Mouse (Mus musculus) MEL (cell line): ENCODE data around the gene Ammecr1. TPM values are rescaled to one million over a fixed set of nuclear protein-coding genes. Genes with fewer than 3 reads are reported as not detected.

Experiments
- DNase-seq: peaks from one replicate; pipeline ENCODE4 v3.0.0; 2011; ENCODE audit warnings: low read depth, low spot score
- H3K27ac ChIP-seq: 2 replicates; pipeline ENCODE4 v1.5.1; 2012; ENCODE audit warnings: low read depth, mild to moderate bottlenecking, control low read depth, low read length, moderate library complexity; ENCODE audit not compliant: control insufficient read depth
- H3K27me3 ChIP-seq, 2 experiments: fragments of 150-350 bp in 1 of 2; sonication (generic) in 1 of 2; 2 replicates each; pipeline ENCODE4 v1.6.1; 2012; ENCODE audit warnings: low read length in 2 of 2, mild to moderate bottlenecking in 2 of 2, improper control_type of control experiment in 1 of 2, moderate library complexity in 1 of 2; ENCODE audit not compliant: insufficient read depth in 2 of 2, control insufficient read depth in 1 of 2
- H3K36me3 ChIP-seq, 2 experiments: 2 replicates each; pipeline ENCODE4 v1.6.1; 2012 to 2014; ENCODE audit warnings: low read length in 2 of 2, improper control_type of control experiment in 1 of 2, inconsistent platforms in 1 of 2, mild to moderate bottlenecking in 1 of 2; ENCODE audit not compliant: insufficient read depth in 2 of 2, control insufficient read depth in 1 of 2
- H3K4me1 ChIP-seq, 2 experiments: fragments of 150-350 bp in 1 of 2; sonication (generic) in 1 of 2; 2 replicates each; pipeline ENCODE4 v1.6.1; 2012; ENCODE audit warnings: low read length in 2 of 2, improper control_type of control experiment in 1 of 2, mild to moderate bottlenecking in 1 of 2; ENCODE audit not compliant: insufficient read depth in 2 of 2, control insufficient read depth in 1 of 2
- H3K4me3 ChIP-seq, 2 experiments: fragments of 150-350 bp in 1 of 2; sonication (generic) in 1 of 2; 2 replicates each; pipeline ENCODE4 v1.5.1; 2012; ENCODE audit warnings: low read depth in 2 of 2, low read length in 2 of 2, mild to moderate bottlenecking in 2 of 2, moderate library complexity in 2 of 2, control low read depth in 1 of 2, improper control_type of control experiment in 1 of 2; ENCODE audit not compliant: control insufficient read depth in 1 of 2, insufficient read depth in 1 of 2
- H3K79me2 ChIP-seq: 2 replicates; pipeline ENCODE4 v1.6.1; 2012; ENCODE audit warnings: mild to moderate bottlenecking, low read length, moderate library complexity; ENCODE audit not compliant: control insufficient read depth, poor library complexity, insufficient read depth
- H3K9ac ChIP-seq: 2 replicates; pipeline ENCODE4 v1.6.1; 2012; ENCODE audit warnings: low read depth, mild to moderate bottlenecking, control low read depth, low read length, moderate library complexity; ENCODE audit not compliant: control insufficient read depth, poor library complexity, severe bottlenecking
- H3K9me3 ChIP-seq: fragments of 150-350 bp; sonication (generic); replicated peaks from 2 replicates; pipeline ENCODE4 v1.6.1; 2012; ENCODE audit warnings: mild to moderate bottlenecking, low read length, improper control_type of control experiment, moderate library complexity; ENCODE audit not compliant: insufficient read depth
- BHLHE40 ChIP-seq: IDR thresholded peaks from 2 replicates; pipeline ENCODE4 v1.6.1; 2012; ENCODE audit warnings: low read depth, mild to moderate bottlenecking, inconsistent platforms, low read length, improper control_type of control experiment, borderline replicate concordance
- ELF1 ChIP-seq: IDR thresholded peaks from 2 replicates; pipeline ENCODE4 v1.6.1; 2014; ENCODE audit warnings: low read depth, mild to moderate bottlenecking, inconsistent platforms, low read length, improper control_type of control experiment, moderate library complexity
- EP300 ChIP-seq, 2 experiments: IDR thresholded peaks; 2 replicates each; pipeline ENCODE4 v1.6.1; 2011; ENCODE audit warnings: improper control_type of control experiment in 2 of 2, low read length in 2 of 2, low read depth in 1 of 2, mild to moderate bottlenecking in 1 of 2
- GATA1 ChIP-seq: IDR thresholded peaks from 2 replicates; pipeline ENCODE4 v1.6.1; 2011; ENCODE audit warnings: low read depth, low read length, improper control_type of control experiment
- HCFC1 ChIP-seq: IDR thresholded peaks from 2 replicates; pipeline ENCODE4 v1.6.1; 2012; ENCODE audit warnings: low read depth, mild to moderate bottlenecking, inconsistent platforms, low read length, improper control_type of control experiment, moderate library complexity
- JUND ChIP-seq: IDR thresholded peaks from 2 replicates; pipeline ENCODE4 v1.6.1; 2011; ENCODE audit warnings: low read depth, mild to moderate bottlenecking, improper control_type of control experiment, low read length
- MAFK ChIP-seq: IDR thresholded peaks from 2 replicates; pipeline ENCODE4 v1.6.1; 2011; ENCODE audit warnings: low read depth, mild to moderate bottlenecking, low read length, improper control_type of control experiment, borderline replicate concordance
- MAX ChIP-seq: IDR thresholded peaks from 2 replicates; pipeline ENCODE4 v1.6.1; 2011; ENCODE audit warnings: low read length, improper control_type of control experiment
- MYB ChIP-seq: IDR thresholded peaks from 2 replicates; pipeline ENCODE4 v1.6.1; 2011; ENCODE audit warnings: mild to moderate bottlenecking, low read depth, low read length, improper control_type of control experiment
- MYC ChIP-seq: IDR thresholded peaks from 2 replicates; pipeline ENCODE4 v1.6.1; 2011; ENCODE audit warnings: low read depth, mild to moderate bottlenecking, low read length, improper control_type of control experiment, moderate library complexity
- NELFE ChIP-seq: IDR thresholded peaks from 2 replicates; pipeline ENCODE4 v1.6.1; 2011; ENCODE audit warnings: low read depth, low read length, improper control_type of control experiment
- NRF1 ChIP-seq: IDR thresholded peaks from 2 replicates; pipeline ENCODE4 v1.6.1; 2014; ENCODE audit warnings: low read depth, mild to moderate bottlenecking, inconsistent platforms, low read length, improper control_type of control experiment, moderate library complexity; ENCODE audit not compliant: poor library complexity, insufficient read depth, severe bottlenecking
- POLR2A ChIP-seq, 2 experiments: IDR thresholded peaks; 2 replicates each; pipeline ENCODE4 v1.6.1; 2011 to 2012; ENCODE audit warnings: low read length in 2 of 2, mild to moderate bottlenecking in 2 of 2, control low read depth in 1 of 2, improper control_type of control experiment in 1 of 2, low read depth in 1 of 2, moderate library complexity in 1 of 2; ENCODE audit not compliant: control insufficient read depth in 1 of 2, insufficient read depth in 1 of 2, poor library complexity in 1 of 2
- POLR2AphosphoS5 ChIP-seq: IDR thresholded peaks from 2 replicates; pipeline ENCODE4 v1.6.1; 2012; ENCODE audit warnings: low read depth, borderline replicate concordance, mild to moderate bottlenecking, inconsistent platforms, low read length, moderate library complexity, mixed read lengths
- RAD21 ChIP-seq: IDR thresholded peaks from 2 replicates; pipeline ENCODE4 v1.6.1; 2011; ENCODE audit warnings: mild to moderate bottlenecking, low read depth, low read length, improper control_type of control experiment
- RCOR1 ChIP-seq: IDR thresholded peaks from 2 replicates; pipeline ENCODE4 v1.6.1; 2012; ENCODE audit warnings: low read depth, mild to moderate bottlenecking, inconsistent platforms, low read length, improper control_type of control experiment
- TBP ChIP-seq: IDR thresholded peaks from 2 replicates; pipeline ENCODE4 v1.8.0; 2011; ENCODE audit warnings: low read depth, low read length, improper control_type of control experiment
- ZKSCAN1 ChIP-seq: IDR thresholded peaks from 2 replicates; pipeline ENCODE4 v1.6.1; 2012; ENCODE audit warnings: low read depth, mild to moderate bottlenecking, inconsistent platforms, low read length, improper control_type of control experiment, moderate library complexity
- ZNF384 ChIP-seq: IDR thresholded peaks from 2 replicates; pipeline ENCODE4 v1.6.1; 2012; ENCODE audit warnings: low read depth, mild to moderate bottlenecking, inconsistent platforms, low read length, improper control_type of control experiment
- polyA plus RNA-seq, 2 experiments: library from polyadenylated mRNA; stranded (reverse) in 1 of 2; unstranded in 1 of 2; fragments of >175 nt in 1 of 2; fragments of >200 nt in 1 of 2; gene quantifications; 2 replicates each; pipeline versions ENCODE4 v1.2.1 to v1.2.4; 2012; ENCODE audit warnings: low replicate concordance in 2 of 2, low read depth in 1 of 2; ENCODE audit not compliant: insufficient read length in 2 of 2, insufficient read depth in 1 of 2, missing spikeins in 1 of 2
- total RNA-seq: library from RNA; depleted of rRNA; stranded (reverse); fragments of 300-350 nt; gene quantifications from 2 replicates; pipeline ENCODE4 v1.2.3, GENCODE M21; 2012

The Ammecr1 gene
- total and polyA plus RNA-seq, 3 experiments = 15.1 to 62.1 (median 23.6) TPM

GRCm38 (mm10) chrX:142829866-142830470 is 136.6 kb downstream of the Ammecr1 start (continued):
- TF ChIP-seq MYC = no peak
- peak; percentile 92 for TF ChIP-seq GATA1
- no peak for TF ChIP-seq NELFE
- no peak for TF ChIP-seq ELF1
- TF ChIP-seq JUND = no peak
- no peak for TF ChIP-seq MAX
- no peak for TF ChIP-seq POLR2A (IDR thresholded peaks at IDR 0.05; ENCODE audit: control insufficient read depth in 1 of 2, insufficient read depth in 1 of 2, low read depth in 1 of 2, low read length in 2 of 2, poor library complexity in 1 of 2)
- no peak for TF ChIP-seq POLR2AphosphoS5
- TF ChIP-seq RAD21 = no peak
- TF ChIP-seq MAFK = no peak
- peak; percentile 55; the same call in 1 of the 2 replicates for TF ChIP-seq RCOR1
- TF ChIP-seq MYB = no peak
- TF ChIP-seq ZNF384 = no peak
- TF ChIP-seq NRF1 = no peak

DNA sequence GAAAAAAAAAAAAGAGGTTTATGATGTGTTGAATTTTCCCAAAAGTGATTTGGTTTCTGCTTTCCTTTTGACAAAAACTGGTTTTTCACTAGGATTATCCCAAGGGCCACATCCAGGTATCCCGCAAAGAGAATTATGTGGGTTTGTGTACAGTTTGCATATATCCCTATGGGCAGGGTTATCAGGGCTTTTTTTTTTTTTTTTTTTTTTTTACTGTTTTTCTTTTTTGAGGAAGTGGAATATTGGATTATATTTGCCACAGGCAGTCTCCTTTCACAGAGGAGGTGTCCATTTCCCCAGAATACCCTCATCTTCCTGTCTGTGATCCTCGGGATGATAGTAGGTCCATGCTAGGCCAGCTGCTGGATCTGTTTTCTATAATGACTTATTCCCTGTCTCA is 137.3 kb downstream of the Ammecr1 start:
- Histone ChIP-seq H3K36me3 (peaks cover 3 to 23% of the 10 kb centered on the region in 2 experiments; a peak in 3 of 4 replicates), H3K79me2 (peaks cover 3% of the 10 kb centered on the region)
- no peak for TF ChIP-seq RAD21
- peak; percentile 94 for TF ChIP-seq ZNF384
- TF ChIP-seq, all 39 proteins: peak for 1
- H3K4me1 ChIP-seq = peaks cover 7 to 24% of the 10 kb centered on the region in 2 experiments; a peak in 3 of 4 replicates
- H3K27ac ChIP-seq = peak overlapping the region; percentile 72
- DNase-seq = peak; percentile 43
- H3K9ac ChIP-seq = no peak overlapping the region
- no peaks in the 10 kb centered on the region for H3K27me3 ChIP-seq
- no peak overlapping the region for H3K4me3 ChIP-seq
- H3K9me3 ChIP-seq = no peaks in the 10 kb centered on the region

DNA sequence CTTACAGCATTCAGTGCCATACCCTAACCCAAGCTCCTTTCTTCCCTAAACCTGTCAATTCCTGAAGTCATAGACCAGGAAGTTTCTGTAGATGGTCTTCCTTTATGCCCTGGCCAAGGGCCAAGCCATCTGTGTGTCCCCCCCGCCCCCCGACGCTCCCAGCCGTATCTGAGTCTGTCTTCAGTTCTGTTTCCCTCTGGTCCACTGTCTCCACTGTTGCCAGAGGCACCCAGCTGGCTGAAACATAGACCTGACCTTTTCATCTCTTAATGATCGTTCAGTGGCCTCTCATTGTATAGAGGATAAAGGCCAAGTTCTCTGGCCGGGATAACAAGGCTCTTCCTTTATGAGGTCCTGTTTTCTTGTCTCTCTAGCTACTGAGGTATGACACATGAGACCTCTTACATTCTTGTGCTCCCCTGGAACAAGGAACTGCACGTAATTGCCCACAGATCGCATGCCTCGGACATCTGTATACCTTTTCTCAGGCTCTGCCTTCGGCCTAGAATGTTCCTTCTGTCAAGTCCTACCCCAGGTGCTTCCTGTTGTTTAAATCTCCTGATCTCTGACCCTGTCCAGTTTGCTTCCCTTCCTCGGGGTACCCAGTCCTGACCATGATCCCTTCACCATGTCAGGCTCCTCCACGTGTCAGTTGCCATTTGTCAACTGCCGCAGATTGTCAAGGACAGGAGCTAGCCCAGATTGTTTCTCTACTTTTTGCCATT is 138.2 kb downstream of the Ammecr1 start:
- H3K4me1 ChIP-seq = peaks cover 7 to 24% of the 10 kb centered on the region in 2 experiments; a peak in 3 of 4 replicates
- peaks cover 3 to 23% of the 10 kb centered on the region in 2 experiments; a peak in 3 of 4 replicates for H3K36me3 ChIP-seq
- H3K27ac ChIP-seq = no peak overlapping the region
- no peaks in the 10 kb centered on the region for H3K9me3 ChIP-seq
- H3K4me3 ChIP-seq = no peak overlapping the region
- H3K79me2 ChIP-seq = peaks cover 3% of the 10 kb centered on the region
- no peak overlapping the region for H3K9ac ChIP-seq
- no peaks in the 10 kb centered on the region for H3K27me3 ChIP-seq
- no peak for DNase-seq
- TF ChIP-seq TBP (no peak), EP300 (IDR thresholded peaks at IDR 0.05; ENCODE audit: low read depth in 1 of 2, low read length in 2 of 2) (no peak), MAX (no peak), HCFC1 (no peak), BHLHE40 (no peak), MAFK (no peak), JUND (no peak), NRF1 (no peak), ZKSCAN1 (no peak)
